Mouse (Mus musculus) neutrophil, adult 5-6 weeks (primary cell): ENCODE results near the gene Otc. TPM values are rescaled to one million over a fixed set of nuclear protein-coding genes. Genes with fewer than 3 reads are reported as not detected.

Source experiments
- total RNA-seq: library from RNA; stranded (forward); fragments of 200-1000 nt; gene quantifications from 2 replicates; pipeline ENCODE4 v1.2.3, GENCODE M21; 2017

Otc gene
- total RNA-seq, 1 experiment from 2014 or later: not detected

Other genes starting within 250 kb of the Otc start
- gene Srpx, start 134.6 kb upstream of the Otc start, total RNA-seq: not detected in 2 replicates
- gene Rpgr, start 35.4 kb upstream of the Otc start, total RNA-seq: 4.5 and 7.4 TPM in 2 replicates
- 0.12 TPM in 1 of 2 replicates, not detected in the other for gene Tspan7, start 232.9 kb downstream of the Otc start, total RNA-seq